In genomic region chr14:55527940-55528339, GRCm38 (mm10) we compare ENCODE assay signal across 11 mouse cellular contexts. TPM values are rescaled to one million over a fixed set of nuclear protein-coding genes. Genes with fewer than 3 reads are reported as not detected.
DNase-seq lines count a peak whose midpoint lies in the region; ATAC-seq lines count a peak whose summit lies in the region.
"Had no signal": no experiment of that assay in that cellular context is flagged by ENCODE, and none has a peak within 500 bp of the region (broad histone marks: within the 10 kb centered on the region; RNA-seq: fewer than 3 reads in every experiment).

No protein-coding gene starts in this region.

- ATAC-seq in CD4-positive, CD25-positive, alpha-beta regulatory T cell, adult 4 months = peak; percentile 37
- ATAC-seq in frontal cortex, adult (ENCODE audit: low TSS enrichment) = no peak

- DNase-seq in heart, postnatal 4 days = peak; percentile 31
- no peak for DNase-seq in heart, adult 9 months (ENCODE audit: low spot score in 2 of 2)
- DNase-seq in c-Kit-negative CD71-positive TER-119-positive erythroid progenitor cells, embryonic 14.5 days (ENCODE audit: low read depth, low spot score) = peak; percentile 38
- DNase-seq in kidney, postnatal 4 days = peak; percentile 42
- peak; percentile 30 for DNase-seq in thymus, postnatal 25 days
- no peak for DNase-seq in layer of hippocampus, adult 11-12 months (ENCODE audit: low spot score)

RNA-seq across cellular contexts. Expression of gene Nrl, which starts 3.2 kb away (rescaled TPM):
- not detected for total RNA-seq in heart, postnatal 4 days (2021)
- polyA plus RNA-seq in CD4-positive, CD25-positive, alpha-beta regulatory T cell, adult 4 months (2017; shearing (Covaris generic)) = under 1 TPM in 1 of 2 experiments, not detected in 1; 0.07 TPM
- polyA plus RNA-seq: embryonic facial prominence, embryonic 12.5 days; limb, embryonic 15.5 days; stomach, embryonic 14.5 days had no signal

RNA-seq across cellular contexts. Expression of gene Pck2, which starts 12.1 kb away (rescaled TPM):
- total RNA-seq in heart, postnatal 4 days (2021) = 10 to 100 TPM; 19.7 to 21.5 TPM
- 10 to 100 TPM; 37.3 to 57.7 TPM for polyA plus RNA-seq in CD4-positive, CD25-positive, alpha-beta regulatory T cell, adult 4 months (2017; shearing (Covaris generic))

RNA-seq across cellular contexts. Expression of gene Cpne6, which starts 17.7 kb away (rescaled TPM):
- under 1 TPM in 1 of 2 experiments, not detected in 1; 0.12 TPM for total RNA-seq in heart, postnatal 4 days (2021)
- not detected for polyA plus RNA-seq in CD4-positive, CD25-positive, alpha-beta regulatory T cell, adult 4 months (2017; shearing (Covaris generic))

RNA-seq across cellular contexts. Expression of gene Dcaf11, which starts 31.9 kb away (rescaled TPM):
- 10 to 100 TPM; 60.8 to 63.0 TPM for total RNA-seq in heart, postnatal 4 days (2021)
- 100 to 1,000 TPM; 103 to 125 TPM for polyA plus RNA-seq in CD4-positive, CD25-positive, alpha-beta regulatory T cell, adult 4 months (2017; shearing (Covaris generic))

RNA-seq across cellular contexts. Expression of gene A730061H03Rik, which starts 32.3 kb away (rescaled TPM):
- total RNA-seq in heart, postnatal 4 days (2021) = not detected
- 1 to 10 TPM; 3.3 to 7.1 TPM for polyA plus RNA-seq in CD4-positive, CD25-positive, alpha-beta regulatory T cell, adult 4 months (2017; shearing (Covaris generic))
- polyA plus RNA-seq: embryonic facial prominence, embryonic 12.5 days had no signal

Comparison
In these comparisons a context has a peak if more than half of its experiments do, and no peak if none do; other contexts are left out.
1. DNase-seq: peak in heart, postnatal 4 days (single experiment), c-Kit-negative CD71-positive TER-119-positive erythroid progenitor cells, embryonic 14.5 days (single experiment), kidney, postnatal 4 days (2 of 2) and thymus, postnatal 25 days (single experiment); none in heart, adult 9 months (0 of 2) and layer of hippocampus, adult 11-12 months (single experiment).